Comparison of ENCODE assay signal across 7 mouse cellular contexts in the genomic region with DNA sequence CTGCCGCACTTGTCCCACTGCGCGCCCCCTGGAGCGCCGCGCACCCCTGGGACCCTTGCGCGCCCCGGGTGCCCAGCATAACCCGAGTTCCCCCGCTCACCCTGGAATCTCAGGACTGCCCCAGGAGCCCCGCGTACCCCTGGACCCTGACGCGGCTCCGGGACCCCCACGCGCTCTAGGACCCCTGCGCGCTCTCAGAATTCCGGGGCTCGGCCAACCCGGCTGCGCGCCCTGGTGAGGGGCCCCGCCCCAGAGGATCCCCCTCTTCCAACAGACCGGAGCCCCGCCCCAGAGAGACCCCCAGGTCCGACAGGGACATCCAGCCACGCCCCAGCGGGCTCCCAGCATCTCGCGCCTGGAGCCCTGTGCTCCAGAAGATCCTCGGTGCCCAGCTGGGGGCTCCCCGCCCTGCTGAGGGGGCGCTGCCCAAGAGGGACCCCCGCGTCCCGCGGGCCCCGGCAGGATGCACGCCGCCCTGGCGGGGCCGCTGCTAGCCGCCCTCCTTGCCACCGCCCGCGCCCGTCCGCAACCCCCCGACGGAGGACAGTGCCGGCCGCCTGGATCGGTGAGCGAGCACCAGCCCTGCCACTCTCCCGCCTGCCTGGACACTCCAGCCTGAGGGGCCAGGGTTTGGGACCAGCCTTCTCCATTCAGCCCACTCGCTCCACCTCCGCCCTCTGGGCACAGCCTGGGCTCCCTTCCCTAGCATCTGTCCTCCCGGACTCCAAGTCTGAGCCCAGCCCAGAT. TPM values are rescaled to one million over a fixed set of nuclear protein-coding genes. Genes with fewer than 3 reads are reported as not detected.
DNase-seq lines count a peak whose midpoint lies in the region; ATAC-seq lines count a peak whose summit lies in the region.

A gene (plus strand): TSS at position 370 of the 747 bp plus-strand sequence.

- intact Hi-C loops in heart, postnatal 36 days (cut with DNase I) = loop anchor here (5.0 kb wide), 1 partner anchor 104 kb away; no protein-coding TSS in a partner anchor

- peaks cover 9% of the 10 kb centered on the region for H3K27me3 ChIP-seq in embryonic facial prominence, embryonic 11.5 days (ENCODE audit: control insufficient read depth, insufficient read depth, low read length)
- peaks cover 31% of the 10 kb centered on the region for H3K27me3 ChIP-seq in limb, embryonic 11.5 days (ENCODE audit: control insufficient read depth, insufficient read depth, low read length)
- H3K27me3 ChIP-seq in neural tube, embryonic 15.5 days (replicated peaks) = peaks cover 32% of the 10 kb centered on the region

- no peaks in the 10 kb centered on the region for H3K9me3 ChIP-seq in embryonic facial prominence, embryonic 11.5 days (replicated peaks; ENCODE audit: control insufficient read depth, low read length)
- no peaks in the 10 kb centered on the region for H3K9me3 ChIP-seq in limb, embryonic 11.5 days (ENCODE audit: control insufficient read depth, low read length)
- H3K9me3 ChIP-seq in neural tube, embryonic 15.5 days (replicated peaks) = no peaks in the 10 kb centered on the region

- peak; percentile 31 for ATAC-seq in embryonic facial prominence, embryonic 11.5 days (replicated peaks; ENCODE audit: insufficient number of reproducible peaks, low FRiP score, low TSS enrichment, low read depth)
- peak; percentile 63 for ATAC-seq in limb, embryonic 11.5 days (ENCODE audit: insufficient number of reproducible peaks, low FRiP score, low TSS enrichment, low read depth)
- peak; percentile 48 for ATAC-seq in neural tube, embryonic 15.5 days (ENCODE audit: low FRiP score)
- no peak for ATAC-seq in megakaryocyte-erythroid progenitor cell, adult 5-6 weeks (replicated peaks; ENCODE audit: low FRiP score, low TSS enrichment, poor library complexity, severe bottlenecking)

- H3K4me1 ChIP-seq in embryonic facial prominence, embryonic 11.5 days (ENCODE audit: control insufficient read depth, insufficient read depth, low read length) = peaks cover 13% of the 10 kb centered on the region
- H3K4me1 ChIP-seq in limb, embryonic 11.5 days (ENCODE audit: control insufficient read depth, insufficient read depth, low read length) = peaks cover 26% of the 10 kb centered on the region
- H3K4me1 ChIP-seq in neural tube, embryonic 15.5 days = peaks cover 15% of the 10 kb centered on the region

- H3K9ac ChIP-seq in embryonic facial prominence, embryonic 11.5 days (replicated peaks; ENCODE audit: low read length) = peak within 1 kb of the TSS; percentile 82
- peak within 1 kb of the TSS; percentile 73 for H3K9ac ChIP-seq in limb, embryonic 11.5 days (ENCODE audit: low read length)
- peak within 1 kb of the TSS; percentile 60 for H3K9ac ChIP-seq in neural tube, embryonic 15.5 days (replicated peaks)

- 1% methylated on average over 52 of the region's 61 CpGs for WGBS in embryonic facial prominence, embryonic 11.5 days
- WGBS in limb, embryonic 11.5 days = 1% methylated on average over 50 of the region's 61 CpGs
- WGBS in neural tube, embryonic 15.5 days = under 1% methylated on average over 61 of the region's 61 CpGs

- H3K36me3 ChIP-seq in embryonic facial prominence, embryonic 11.5 days (replicated peaks; ENCODE audit: control insufficient read depth, insufficient read depth, low read depth, low read length) = no peaks in the 10 kb centered on the region
- H3K36me3 ChIP-seq in limb, embryonic 11.5 days (ENCODE audit: control insufficient read depth, insufficient read depth, low read length) = no peaks in the 10 kb centered on the region
- H3K36me3 ChIP-seq in neural tube, embryonic 15.5 days = no peaks in the 10 kb centered on the region

- peak; percentile 7 for DNase-seq in thymus, postnatal 14 days
- no peak for DNase-seq in thymus, postnatal 25 days
- peak; percentile 41 for DNase-seq in embryonic facial prominence, embryonic 11.5 days (ENCODE audit: low spot score)
- DNase-seq in heart, postnatal 36 days = peak; percentile 36 to 56
- DNase-seq in limb, embryonic 11.5 days (ENCODE audit: low spot score) = peak; percentile 43

- H3K4me2 ChIP-seq in embryonic facial prominence, embryonic 11.5 days (ENCODE audit: low read depth, low read length) = peak within 1 kb of the TSS; percentile 98
- peak within 1 kb of the TSS; percentile 98 for H3K4me2 ChIP-seq in limb, embryonic 11.5 days (ENCODE audit: low read depth, severe bottlenecking)
- peak within 1 kb of the TSS; percentile 99 for H3K4me2 ChIP-seq in neural tube, embryonic 15.5 days

- peak within 1 kb of the TSS; percentile 80 for H3K4me3 ChIP-seq in embryonic facial prominence, embryonic 11.5 days (ENCODE audit: low read depth, low read length)
- H3K4me3 ChIP-seq in limb, embryonic 11.5 days (ENCODE audit: low read depth, low read length) = peak within 1 kb of the TSS; percentile 65
- peak within 1 kb of the TSS; percentile 74 for H3K4me3 ChIP-seq in neural tube, embryonic 15.5 days (replicated peaks)

- peak within 1 kb of the TSS; percentile 73 for H3K27ac ChIP-seq in embryonic facial prominence, embryonic 11.5 days (replicated peaks; ENCODE audit: low read depth, low read length)
- peak within 1 kb of the TSS; percentile 80 for H3K27ac ChIP-seq in limb, embryonic 11.5 days (replicated peaks; ENCODE audit: low read depth, low read length)
- H3K27ac ChIP-seq in neural tube, embryonic 15.5 days (replicated peaks) = peak within 1 kb of the TSS; percentile 72

RNA-seq across cellular contexts. Expression of the gene that starts here (rescaled TPM):
- 0.65 and 0.93 TPM in 2 replicates for polyA plus RNA-seq in embryonic facial prominence, embryonic 11.5 days (2014; fragmentation: Nextera tagmentation; extraction: Ambion mirVana)
- total RNA-seq in heart, postnatal 36 days (2021) = 10 to 100 TPM; 53.1 to 71.5 TPM
- polyA plus RNA-seq in limb, embryonic 11.5 days (2014; fragmentation: Nextera tagmentation; extraction: Ambion mirVana) = 0.33 and 0.34 TPM in 2 replicates
- 0.56 and 0.75 TPM in 2 replicates for polyA plus RNA-seq in neural tube, embryonic 15.5 days (2015; fragmentation: Nextera tagmentation; extraction: Ambion mirVana)
- total RNA-seq in megakaryocyte-erythroid progenitor cell, adult 5-6 weeks (2014; fragmentation: Nextera tagmentation) = not detected in 2 replicates
- total RNA-seq in megakaryocyte-erythroid progenitor cell, adult 5-6 weeks (2017) = not detected in 2 replicates

Comparison
In these comparisons a context has a peak if more than half of its experiments do, and no peak if none do; other contexts are left out.
1. RNA of the gene that starts here (total RNA-seq): 53.1 to 71.5 TPM in heart, postnatal 36 days; not detected in megakaryocyte-erythroid progenitor cell, adult 5-6 weeks; every median in the first group is over 10 times any median in the second.
2. Peak in DNase-seq, ATAC-seq, H3K4me3 ChIP-seq, H3K27ac ChIP-seq, H3K9ac ChIP-seq and H3K4me2 ChIP-seq in embryonic facial prominence, embryonic 11.5 days; RNA of the gene not detected or under 1 TPM.
3. Peak in DNase-seq, ATAC-seq, H3K4me3 ChIP-seq, H3K27ac ChIP-seq, H3K9ac ChIP-seq and H3K4me2 ChIP-seq in limb, embryonic 11.5 days; RNA of the gene not detected or under 1 TPM.
4. Peak in ATAC-seq, H3K4me3 ChIP-seq, H3K27ac ChIP-seq, H3K9ac ChIP-seq and H3K4me2 ChIP-seq in neural tube, embryonic 15.5 days; RNA of the gene not detected or under 1 TPM.
5. Peak in every context shown above with its lines, with median percentiles within 50 percentile points of each other: H3K27ac ChIP-seq, H3K4me2 ChIP-seq, H3K4me3 ChIP-seq and H3K9ac ChIP-seq.